Mouse (Mus musculus) lung, postnatal 36 days (tissue): Measurements from ENCODE around the gene Glt1d1.
"Not testable (repeated sequence)": the region's sequence is repeated elsewhere in the genome, so short reads cannot be mapped to it uniquely, and the experiment has no call there.

Experiments
- DNase-seq: peaks from one replicate; pipeline ENCODE4 v3.0.0; 2022; ENCODE audit warnings: mixed read lengths

The Glt1d1 gene

GRCm38 (mm10) chr5:127700156-127700555 is 68.1 kb downstream of the Glt1d1 start:
- no peak for DNase-seq

GRCm38 (mm10) chr5:127703609-127704180 is 71.6 kb downstream of the Glt1d1 start:
- DNase-seq, result no peak

- DNase-seq, result no peak
These were observed 73.2 kb downstream of the Glt1d1 start for GRCm38 (mm10) chr5:127705225-127705624.

- no peak for DNase-seq
These were observed 73.9 kb downstream of the Glt1d1 start for GRCm38 (mm10) chr5:127705976-127706375.

GRCm38 (mm10) chr5:127708143-127708542 is 76.1 kb downstream of the Glt1d1 start:
- no peak for DNase-seq

- DNase-seq, result no peak
These were observed 83.0 kb downstream of the Glt1d1 start for GRCm38 (mm10) chr5:127714783-127715704.

GRCm38 (mm10) chr5:127720591-127721379 is 88.7 kb downstream of the Glt1d1 start:
- DNase-seq, result peak; percentile 76

GRCm38 (mm10) chr5:127722171-127722570 is 90.1 kb downstream of the Glt1d1 start:
- not testable (repeated sequence) for DNase-seq

GRCm38 (mm10) chr5:127730351-127730750 is 98.3 kb downstream of the Glt1d1 start:
- DNase-seq, result no peak

- DNase-seq, result no peak
These were observed 109.3 kb downstream of the Glt1d1 start for GRCm38 (mm10) chr5:127741331-127741730.

GRCm38 (mm10) chr5:127749540-127749939 is 117.5 kb downstream of the Glt1d1 start:
- not testable (repeated sequence) for DNase-seq

- no peak for DNase-seq
These were observed 119.4 kb downstream of the Glt1d1 start for GRCm38 (mm10) chr5:127751262-127751975.

- no peak for DNase-seq
These were observed 123.5 kb downstream of the Glt1d1 start for GRCm38 (mm10) chr5:127755594-127755993.

- no peak for DNase-seq
These were observed 123.9 kb downstream of the Glt1d1 start for GRCm38 (mm10) chr5:127756011-127756410.

GRCm38 (mm10) chr5:127756671-127757423 is 124.8 kb downstream of the Glt1d1 start:
- DNase-seq, result no peak

GRCm38 (mm10) chr5:127758576-127758975 is 126.5 kb downstream of the Glt1d1 start:
- DNase-seq, result no peak
